Mouse (Mus musculus) right cerebral cortex, postnatal 14 days (tissue): ENCODE data around the gene Tacr2.
A peak's percentile ranks its signal among the peaks of the same experiment; 100 is the strongest.

Source experiments
- DNase-seq: peaks from one replicate; pipeline ENCODE4 v3.0.0; 2022

The Tacr2 gene

GRCm38 (mm10) chr10:62306483-62306882 is 54.2 kb downstream of the Tacr2 start:
- DNase-seq: no peak

- DNase-seq: no peak
These were observed 56.8 kb downstream of the Tacr2 start for GRCm38 (mm10) chr10:62308896-62309491.

DNA sequence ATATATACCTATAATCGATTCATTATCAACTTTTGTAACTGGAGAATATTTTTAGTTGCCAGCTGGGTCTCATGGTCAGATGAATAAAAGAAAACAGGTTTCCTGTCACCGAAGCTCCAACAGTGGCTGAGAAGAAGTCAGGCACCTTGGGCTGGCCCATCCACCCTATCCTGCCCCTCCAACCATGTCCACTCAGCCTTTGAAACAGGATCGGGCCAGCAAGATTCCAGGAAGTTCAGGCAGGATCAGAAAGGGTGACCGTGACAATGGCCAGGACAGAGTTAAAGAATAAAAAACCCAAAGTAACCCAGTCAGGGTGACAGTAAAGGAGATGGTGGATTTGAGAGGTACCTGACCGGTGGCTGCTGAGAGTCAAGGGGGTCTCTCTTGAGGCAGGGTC is 57.4 kb downstream of the Tacr2 start:
- no peak for DNase-seq

DNA sequence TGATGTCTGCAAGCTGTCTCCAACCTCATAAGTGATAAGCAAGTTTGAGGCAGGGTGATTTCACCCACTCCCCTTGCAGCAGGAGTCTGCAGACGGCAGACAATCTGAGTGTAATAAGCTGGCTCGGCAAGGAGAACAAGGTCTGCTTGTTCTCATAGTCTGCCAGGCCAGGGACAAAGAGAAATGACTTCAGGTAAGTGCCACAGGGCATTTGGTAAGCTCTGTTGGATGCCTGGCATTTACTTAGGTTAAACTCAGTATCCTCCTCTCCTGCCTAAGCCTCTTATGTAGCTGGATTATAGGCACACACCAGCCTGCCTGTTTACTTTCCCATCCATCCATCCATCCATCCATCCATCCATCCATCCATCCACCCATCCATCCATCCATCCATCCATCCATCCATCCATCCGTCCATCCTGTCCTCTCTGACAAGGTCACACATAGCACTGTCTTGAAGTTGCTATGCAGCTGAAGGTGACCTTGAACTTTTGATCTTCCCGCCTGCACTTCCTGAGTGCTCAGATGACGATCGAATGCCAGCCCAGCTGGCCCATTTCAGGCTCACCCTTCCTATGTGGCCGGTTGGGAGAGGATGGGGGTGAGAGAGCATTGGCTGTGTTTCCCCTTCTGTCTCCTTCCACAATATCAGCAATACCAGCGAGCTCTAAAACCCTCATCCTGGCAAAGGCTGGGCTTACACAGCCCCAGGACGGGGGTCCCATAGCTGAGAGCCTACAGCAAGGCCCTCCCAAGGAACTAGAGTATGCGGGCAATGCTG is 58.2 kb downstream of the Tacr2 start:
- no peak for DNase-seq

DNA sequence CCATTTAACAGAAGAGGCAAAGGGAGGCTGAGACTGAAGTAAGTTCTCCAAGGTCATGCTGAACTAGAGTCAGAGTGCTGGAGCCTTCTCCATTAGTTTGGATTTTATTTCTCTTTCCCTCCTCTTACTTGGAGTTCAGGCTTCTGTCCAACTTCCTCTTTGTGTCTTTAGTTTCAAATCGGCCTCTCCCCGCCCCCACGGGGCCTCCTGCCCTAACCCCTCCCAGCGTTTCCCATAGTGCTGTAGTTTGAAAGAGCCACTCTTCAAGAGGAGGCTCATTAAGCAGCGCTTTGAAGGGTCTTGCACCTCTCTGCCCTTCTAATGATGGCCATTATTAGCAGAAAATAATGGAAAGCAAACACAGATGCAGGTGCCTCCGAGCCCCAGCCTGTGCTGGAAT is 59.2 kb downstream of the Tacr2 start:
- peak; percentile 53 for DNase-seq

DNA sequence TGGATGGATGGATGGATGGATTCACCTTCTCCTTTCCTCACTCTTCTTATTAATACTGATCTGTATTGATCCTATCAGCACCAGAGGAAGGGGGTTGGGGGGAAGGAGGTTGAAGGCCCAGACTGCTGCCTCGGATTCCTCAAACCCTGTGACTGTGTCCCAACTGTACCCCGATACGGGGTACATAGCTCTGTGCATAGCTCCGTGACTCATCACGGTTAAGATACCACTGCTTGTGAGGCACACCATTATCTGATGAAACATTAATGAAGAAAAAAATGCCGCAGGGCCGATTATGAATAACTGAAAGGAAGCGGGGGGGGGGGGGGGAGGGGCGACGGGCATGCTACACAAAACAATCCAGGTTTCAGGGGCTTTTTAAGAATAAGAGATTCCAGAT is 60.9 kb downstream of the Tacr2 start:
- no peak for DNase-seq

DNA sequence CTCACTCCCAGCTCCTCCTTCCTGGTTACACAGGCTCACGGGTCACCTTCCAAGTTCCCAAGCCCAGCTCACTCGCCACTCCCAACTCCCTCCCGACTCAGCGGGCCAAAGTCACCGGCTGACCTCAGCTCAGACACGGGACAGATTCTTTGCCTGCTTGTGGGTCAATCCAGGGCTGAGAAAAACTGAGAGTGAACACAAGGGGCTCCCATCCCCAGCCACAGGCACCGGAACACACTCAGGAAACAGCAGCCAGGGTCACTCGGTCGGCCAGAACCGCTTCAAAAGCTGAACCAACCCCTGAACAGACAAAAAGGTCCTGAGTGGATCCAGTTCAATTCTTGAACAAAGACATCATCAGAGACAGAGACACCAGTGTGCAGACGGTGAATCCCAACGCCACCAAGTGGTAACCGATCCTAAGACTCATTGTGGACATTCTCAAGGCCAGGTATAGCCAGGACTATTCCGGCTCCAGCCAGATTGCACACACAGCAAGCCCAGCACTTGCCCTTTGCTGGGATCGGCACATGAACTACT is 61.7 kb downstream of the Tacr2 start:
- DNase-seq: no peak
